Mouse (Mus musculus) common myeloid progenitor, adult 5-6 weeks (primary cell): ENCODE results near the gene Ulk3. TPM values are rescaled to one million over a fixed set of nuclear protein-coding genes. Genes with fewer than 3 reads are reported as not detected.

ENCODE experiments used
- ATAC-seq: replicated peaks from 2 replicates; pipeline ENCODE4 v1.8.0; 2016; ENCODE audit warnings: low read depth, mild to moderate bottlenecking, moderate TSS enrichment, inconsistent platforms; ENCODE audit not compliant: poor library complexity, severe bottlenecking
- total RNA-seq: library from RNA; stranded (forward); fragments of 200-1000, 187-1606 nt; gene quantifications from 2 replicates; pipeline ENCODE4 v1.2.3, GENCODE M21; 2017

Ulk3 gene
- total RNA-seq, 1 experiment from 2014 or later: 10.6 TPM

- ATAC-seq: peak; percentile 20
Measured at GRCm38 (mm10) chr9:57565741-57566221, 23.5 kb upstream of the Ulk3 start.

DNA sequence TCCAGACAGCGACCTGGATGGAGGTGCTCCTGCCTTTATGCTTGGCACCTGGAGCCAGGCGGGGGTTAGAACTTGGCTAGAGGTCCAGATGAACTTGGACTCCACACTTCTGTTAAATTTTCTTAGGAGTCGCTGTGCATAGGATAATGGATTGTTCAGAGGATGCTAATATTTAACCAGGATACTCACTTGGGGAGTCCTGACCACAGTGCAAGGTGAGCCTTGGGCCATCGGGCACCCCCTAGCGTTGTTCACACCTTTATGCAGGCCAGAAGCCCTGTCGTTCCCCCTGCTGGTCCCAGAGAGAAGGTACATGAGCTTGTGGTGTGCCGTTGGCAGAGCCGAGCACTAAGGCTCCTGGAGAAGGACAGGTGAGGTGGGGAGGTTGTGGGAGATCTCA lies 22.4 kb upstream of the Ulk3 start:
- ATAC-seq: no peak

DNA sequence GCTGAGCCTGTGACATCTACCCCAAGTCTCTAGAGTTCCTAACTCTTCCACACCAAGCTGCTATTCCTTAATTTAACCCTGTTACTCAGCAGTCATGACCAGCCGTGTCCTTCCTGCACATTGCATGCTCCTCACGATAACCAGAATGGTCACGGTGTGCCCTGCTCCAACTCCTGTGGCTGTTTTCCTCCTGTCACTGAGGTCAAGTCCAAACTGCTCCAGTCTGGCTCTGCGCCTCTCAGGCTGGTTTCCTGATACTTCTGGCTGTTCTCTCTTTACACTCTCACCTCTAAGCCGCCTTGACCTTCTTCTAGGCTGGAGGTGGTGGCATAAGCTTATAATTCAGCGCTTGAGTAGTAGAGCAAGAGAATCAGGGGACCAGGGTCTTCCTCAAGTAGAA lies 20.8 kb upstream of the Ulk3 start:
- no peak for ATAC-seq

- no peak for ATAC-seq
Measured at GRCm38 (mm10) chr9:57574397-57574796, 14.9 kb upstream of the Ulk3 start.

- ATAC-seq: no peak
Measured at GRCm38 (mm10) chr9:57575577-57575976, 13.7 kb upstream of the Ulk3 start.

GRCm38 (mm10) chr9:57577144-57577849 lies 12.0 kb upstream of the Ulk3 start:
- ATAC-seq: peak; percentile 81

- ATAC-seq: no peak
Measured at GRCm38 (mm10) chr9:57584991-57585390, 4.3 kb upstream of the Ulk3 start.

DNA sequence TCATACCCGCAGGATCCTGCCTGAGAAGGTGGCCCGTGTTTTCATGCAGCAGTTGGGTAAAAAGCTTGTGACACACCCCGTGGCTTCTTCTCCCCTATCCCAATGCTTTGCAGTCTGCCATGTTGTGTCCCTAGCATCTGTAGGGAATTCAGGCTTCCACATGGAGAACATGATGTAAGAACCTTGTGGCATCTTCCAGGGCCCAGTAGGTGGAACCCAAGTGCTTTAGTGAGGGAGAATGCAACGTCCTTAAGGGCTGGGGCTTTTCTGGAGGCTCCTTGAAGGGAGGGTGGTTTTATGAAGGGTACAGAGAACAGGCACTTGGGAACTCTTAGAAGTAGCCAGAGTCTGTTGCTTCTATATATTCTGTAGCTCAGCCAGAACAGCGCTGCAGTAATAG lies 1.5 kb downstream of the Ulk3 start:
- no peak for ATAC-seq

GRCm38 (mm10) chr9:57593454-57594173 lies 4.4 kb downstream of the Ulk3 start:
- ATAC-seq: no peak

DNA sequence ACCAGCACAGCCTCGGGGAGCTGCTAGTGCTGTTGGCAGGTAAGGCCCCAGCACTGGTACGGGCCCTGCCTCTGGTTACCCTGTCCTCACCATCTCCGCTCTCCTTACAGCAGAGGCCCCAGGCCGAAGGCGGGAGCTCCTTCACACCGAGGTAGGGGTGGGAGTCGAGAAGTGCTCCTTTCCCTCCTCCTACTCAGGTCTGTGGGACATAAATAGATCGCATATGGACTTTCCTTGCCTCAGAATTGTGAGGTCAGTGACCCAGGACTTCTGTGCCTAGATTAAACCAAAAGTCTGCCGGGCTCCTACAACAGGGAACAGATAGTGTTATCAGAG lies 4.9 kb downstream of the Ulk3 start:
- no peak for ATAC-seq

DNA sequence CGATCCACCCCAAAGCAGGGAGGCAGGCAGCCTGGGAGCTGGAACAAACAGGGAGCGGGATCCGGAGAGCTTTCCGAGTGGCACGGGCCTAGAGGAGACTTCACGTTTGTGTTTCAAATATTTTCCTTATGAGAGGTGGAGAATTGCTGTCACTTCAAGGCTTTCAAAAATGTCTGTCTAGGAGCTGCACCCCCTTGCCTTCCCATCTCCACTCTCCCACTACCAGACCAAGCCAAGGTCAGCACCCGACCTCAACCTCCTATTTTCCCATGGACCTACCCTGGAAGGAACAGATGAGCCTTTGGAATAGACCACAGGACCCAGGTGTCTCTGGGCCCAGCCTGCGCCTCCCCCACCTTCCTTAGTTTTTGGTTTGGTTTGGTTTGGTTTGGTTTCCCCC lies 8.0 kb downstream of the Ulk3 start:
- ATAC-seq: no peak

DNA sequence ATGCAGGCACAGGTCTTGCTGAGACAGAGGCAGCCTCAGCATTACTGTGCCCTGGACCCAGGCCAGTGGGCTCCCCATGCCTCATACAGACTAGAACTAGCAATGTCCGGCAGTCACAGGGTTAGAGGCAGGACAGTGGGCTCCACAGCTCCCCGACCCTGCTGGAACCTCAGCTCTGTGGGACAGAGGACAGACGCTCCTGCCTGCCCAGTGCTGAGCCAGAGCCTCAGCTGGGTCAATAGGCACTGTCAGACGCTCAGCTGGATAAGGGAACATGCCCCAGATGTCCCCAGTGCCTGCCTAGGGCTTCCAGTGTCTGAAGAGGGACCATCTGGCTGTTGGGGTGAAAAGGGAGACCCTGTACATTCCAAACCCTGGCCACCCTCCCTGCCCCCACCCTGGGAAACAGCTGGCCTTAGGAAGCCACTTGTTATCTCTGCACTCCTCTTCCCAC lies 8.7 kb downstream of the Ulk3 start:
- ATAC-seq: no peak

- ATAC-seq: no peak
Measured at GRCm38 (mm10) chr9:57598851-57599563, 9.8 kb downstream of the Ulk3 start.

GRCm38 (mm10) chr9:57600620-57601352 lies 11.5 kb downstream of the Ulk3 start:
- 0 out of 2 replicates have a peak, but pooled peaks have one; percentile 45 for ATAC-seq

DNA sequence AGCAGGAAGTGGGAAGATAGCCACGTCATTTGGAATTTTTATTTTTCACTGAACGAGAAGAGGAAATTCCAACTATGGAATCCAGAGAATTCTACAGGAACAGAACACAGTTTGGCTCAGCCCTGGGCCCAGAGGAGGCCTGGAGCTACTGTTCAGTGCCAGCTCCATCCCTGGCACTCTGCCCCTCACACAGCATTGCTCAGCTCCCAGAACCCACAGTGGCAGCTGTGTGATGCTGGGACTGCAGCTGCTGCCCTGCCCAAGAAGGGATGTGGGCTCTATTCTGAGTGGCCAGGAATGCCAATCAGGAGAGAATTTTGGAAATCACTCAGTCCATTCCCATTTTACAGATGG lies 12.1 kb downstream of the Ulk3 start:
- ATAC-seq: no peak

DNA sequence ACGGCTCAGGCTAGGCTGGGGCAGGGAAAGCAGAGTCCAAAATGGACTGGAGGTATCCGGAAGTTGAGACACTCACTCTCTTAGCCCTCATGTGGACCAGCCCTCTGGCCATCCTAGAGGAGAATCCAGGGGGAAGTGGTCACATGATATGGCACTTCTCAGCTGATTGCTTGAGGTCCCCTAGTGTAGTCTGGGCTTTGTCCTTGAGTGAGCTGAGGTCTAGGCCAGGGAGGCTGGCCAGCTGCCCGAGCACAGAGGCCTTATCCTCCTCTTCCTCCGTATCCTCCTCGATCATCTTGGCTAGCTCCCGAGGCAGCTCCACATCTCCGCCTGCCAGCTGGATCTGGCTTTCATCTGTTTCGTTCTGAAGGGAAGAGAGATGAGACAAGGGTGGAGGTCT lies 12.8 kb downstream of the Ulk3 start:
- no peak for ATAC-seq

DNA sequence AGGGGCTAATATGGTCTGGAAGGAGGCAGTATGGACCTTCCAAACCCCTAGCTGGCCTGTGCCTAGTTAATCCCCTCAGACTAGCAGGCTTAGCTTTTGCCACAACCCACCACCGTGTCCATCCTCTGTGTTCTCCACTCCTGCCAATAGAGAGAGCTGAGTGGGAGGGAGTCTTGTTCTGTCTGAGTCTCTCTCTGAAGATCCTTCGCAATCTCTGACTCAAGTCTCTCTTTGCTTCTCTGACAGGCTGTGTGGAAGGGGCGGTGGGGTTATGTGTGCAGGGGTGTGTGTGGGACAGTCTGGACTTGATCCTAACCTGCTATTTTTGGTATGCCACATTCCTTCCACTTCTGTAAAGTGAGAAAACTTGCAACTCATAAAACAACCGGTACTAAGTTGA lies 15.6 kb downstream of the Ulk3 start:
- ATAC-seq: no peak

DNA sequence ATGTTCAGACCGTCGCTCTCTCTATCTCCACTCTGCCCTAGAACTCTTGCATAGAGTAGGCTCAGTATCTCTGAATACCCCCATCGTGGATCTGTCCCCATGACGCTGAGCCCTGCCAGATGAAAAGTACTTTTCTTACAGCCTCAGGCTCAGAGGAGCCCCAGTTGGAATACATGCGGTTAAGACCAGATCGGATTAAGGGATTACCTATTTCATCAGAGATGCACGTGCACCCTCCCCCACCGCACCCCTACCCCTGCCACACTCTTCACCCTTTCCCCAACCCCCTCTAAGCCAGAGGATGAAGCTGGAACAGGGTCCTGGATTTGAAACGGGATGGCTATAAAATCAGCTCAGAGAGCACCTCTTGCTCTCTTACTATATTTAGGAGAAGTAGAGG lies 16.3 kb downstream of the Ulk3 start:
- ATAC-seq: no peak

- ATAC-seq: peak; percentile 70
Measured at GRCm38 (mm10) chr9:57606139-57606851, 17.0 kb downstream of the Ulk3 start, which contains the start of gene Cplx3. Gene Cplx3, minus strand, starts transcription at chr9:57606281.

GRCm38 (mm10) chr9:57609803-57610202 lies 20.6 kb downstream of the Ulk3 start:
- no peak for ATAC-seq
